Mouse (Mus musculus) v-Abl transformed pro-B cells (cell line): ENCODE data around the gene Cldn10.

ENCODE experiments used
- in situ Hi-C, 2 experiments: fragments of 400-800 bp; cut with MboI; formaldehyde crosslinking; loops; one replicate each; pipeline ENCODE4 v1.15.1; 2025; ENCODE audit not compliant: unreplicated experiment in 2 of 2

Cldn10 gene

DNA sequence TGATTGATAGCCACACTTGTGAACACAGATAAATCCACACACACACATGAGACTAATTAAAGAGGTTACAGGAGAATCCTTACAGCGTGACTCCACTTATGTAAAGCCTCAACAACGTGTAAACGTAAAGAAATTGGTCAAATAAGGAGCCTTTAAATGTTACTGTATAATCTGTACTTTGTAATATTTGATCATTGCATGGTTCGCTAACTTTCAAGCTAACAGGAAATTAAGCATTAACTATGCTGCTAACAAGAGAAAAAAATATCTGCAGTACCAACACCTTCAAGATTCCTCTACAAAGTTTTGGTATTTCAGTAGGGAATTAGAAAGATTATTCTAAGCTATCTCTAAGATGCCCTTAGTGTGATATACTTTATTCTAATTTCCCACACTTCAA is at the start of gene Cldn10:
TSS of gene Cldn10 (plus strand) at position 288 of the 400 bp plus-strand sequence.
- in situ Hi-C loops, result loop anchor here in 1 of 2 experiments (10.0 kb wide), 1 partner anchor 1487 kb away; the partner anchor contains the start of gene Mbnl2

DNA sequence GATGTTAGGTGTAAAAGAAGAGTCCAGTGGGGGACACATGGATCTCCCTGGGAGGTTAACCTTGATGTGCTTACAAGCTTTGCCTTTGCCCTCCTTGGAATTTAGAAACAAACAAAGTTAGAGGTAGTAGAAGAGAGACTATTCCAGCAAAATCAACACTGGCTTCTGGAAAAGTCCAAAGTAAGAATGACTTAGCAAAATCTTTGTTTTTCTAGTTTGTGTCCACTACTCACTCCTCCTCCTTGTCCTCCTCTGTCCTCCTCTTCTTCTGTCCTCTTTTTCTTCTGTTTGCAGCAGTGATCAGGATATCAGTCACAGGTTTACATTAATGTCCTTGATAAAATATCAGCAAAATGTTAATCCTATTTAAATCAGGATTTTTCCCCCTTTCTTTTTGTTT is 45.9 kb upstream of the Cldn10 start:
- in situ Hi-C loops, result loop anchor here in 1 of 2 experiments (25.0 kb wide), 1 partner anchor 329 kb away; no protein-coding TSS in a partner anchor

DNA sequence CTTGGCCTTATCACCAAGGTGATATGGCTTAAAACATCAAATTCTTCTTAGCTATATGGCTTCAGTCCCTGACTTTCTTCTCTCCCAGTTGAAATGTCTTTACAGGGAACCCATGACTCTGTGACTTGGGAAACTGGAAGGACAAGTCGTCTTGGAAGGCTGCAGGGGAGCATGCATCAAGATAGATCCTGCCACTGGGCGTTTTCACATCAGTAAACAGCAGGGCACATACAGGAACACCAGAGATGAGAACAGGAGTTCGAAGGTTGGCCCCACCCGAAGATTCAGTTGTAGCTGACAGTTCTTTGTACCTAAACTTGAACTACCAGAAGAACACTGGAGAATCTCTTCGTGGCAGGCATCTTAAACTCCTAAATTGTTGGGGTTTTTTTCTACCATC is 44.8 kb upstream of the Cldn10 start:
- in situ Hi-C loops, result loop anchor here in 1 of 2 experiments (25.0 kb wide), 1 partner anchor 331 kb away; no protein-coding TSS in a partner anchor

DNA sequence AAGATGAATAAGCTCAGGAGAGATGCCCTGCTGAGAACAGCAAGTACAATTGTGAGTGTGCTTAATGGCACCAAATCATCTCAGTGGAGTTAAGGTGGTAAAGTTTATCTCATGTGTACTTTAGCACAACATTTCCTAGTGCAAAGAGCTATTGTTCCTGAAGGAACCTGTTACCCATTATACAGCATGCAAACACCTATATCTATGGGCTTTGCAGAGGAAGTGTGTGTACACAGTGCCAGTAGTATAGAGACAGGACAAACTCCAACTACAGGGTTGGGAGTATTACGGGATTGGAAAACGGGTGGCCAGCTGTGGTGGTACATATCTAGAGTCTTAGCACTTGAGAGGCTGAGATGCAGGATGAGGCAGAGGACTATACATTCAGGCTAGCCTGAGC is 38.6 kb upstream of the Cldn10 start:
- in situ Hi-C loops, result loop anchor here in 1 of 2 experiments (25.0 kb wide), 1 partner anchor 337 kb away; no protein-coding TSS in a partner anchor

DNA sequence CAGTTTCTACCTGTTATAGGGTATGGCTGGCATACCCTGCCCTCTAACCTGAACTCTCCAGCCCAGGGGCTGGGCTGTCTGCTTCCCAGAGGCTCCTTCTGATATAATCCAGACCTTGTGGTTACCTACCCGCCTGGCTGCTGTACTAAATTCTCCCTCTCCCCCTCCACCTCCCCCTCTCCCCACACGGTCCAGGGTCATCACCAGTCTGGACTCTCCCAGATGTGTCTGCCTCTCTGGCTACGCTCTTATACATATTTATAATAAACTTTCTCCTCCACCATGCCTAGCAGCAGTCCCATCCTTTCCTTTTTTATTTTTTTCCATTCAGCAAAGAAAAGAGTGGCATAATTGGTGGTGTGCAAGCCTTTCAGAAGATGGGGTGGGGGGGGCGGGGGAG is 38.0 kb upstream of the Cldn10 start:
- in situ Hi-C loops, result loop anchor here (25.0 kb wide), 2 partner anchors 337 to 537 kb away; no protein-coding TSS in a partner anchor

DNA sequence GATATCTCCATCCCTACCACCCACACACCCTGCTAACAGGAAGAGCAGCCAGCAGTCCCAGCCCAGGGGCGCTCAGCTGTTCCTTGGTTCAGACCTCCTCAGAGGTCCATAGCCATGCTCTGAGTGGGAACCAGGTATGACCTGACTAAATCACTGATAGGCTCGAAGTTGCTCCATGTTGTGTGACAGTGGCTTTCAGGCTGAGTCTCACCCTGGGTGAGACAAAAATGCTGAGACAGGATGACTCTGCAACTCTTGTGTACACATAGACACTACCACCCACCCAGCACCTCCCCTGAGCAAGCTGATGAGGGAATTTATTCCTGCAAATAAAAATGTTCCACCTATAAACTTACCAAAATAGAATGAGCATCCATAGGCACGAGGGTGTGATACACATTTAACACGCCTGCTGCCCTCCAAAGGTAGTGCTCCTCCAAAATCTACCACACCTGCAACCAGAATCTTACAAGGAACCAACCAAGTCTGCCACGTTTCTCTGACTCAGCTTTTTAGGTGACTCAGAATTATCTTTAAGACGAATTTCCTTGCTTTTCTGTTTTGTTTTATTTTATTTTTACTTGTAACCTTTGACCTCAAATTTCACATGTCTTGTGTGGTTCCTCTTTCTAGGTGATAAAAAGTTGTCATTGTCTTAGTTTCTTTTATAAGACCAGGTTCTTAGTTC is 37.1 kb upstream of the Cldn10 start:
- in situ Hi-C loops, result loop anchor here in 1 of 2 experiments (25.0 kb wide), 1 partner anchor 538 kb away; no protein-coding TSS in a partner anchor

DNA sequence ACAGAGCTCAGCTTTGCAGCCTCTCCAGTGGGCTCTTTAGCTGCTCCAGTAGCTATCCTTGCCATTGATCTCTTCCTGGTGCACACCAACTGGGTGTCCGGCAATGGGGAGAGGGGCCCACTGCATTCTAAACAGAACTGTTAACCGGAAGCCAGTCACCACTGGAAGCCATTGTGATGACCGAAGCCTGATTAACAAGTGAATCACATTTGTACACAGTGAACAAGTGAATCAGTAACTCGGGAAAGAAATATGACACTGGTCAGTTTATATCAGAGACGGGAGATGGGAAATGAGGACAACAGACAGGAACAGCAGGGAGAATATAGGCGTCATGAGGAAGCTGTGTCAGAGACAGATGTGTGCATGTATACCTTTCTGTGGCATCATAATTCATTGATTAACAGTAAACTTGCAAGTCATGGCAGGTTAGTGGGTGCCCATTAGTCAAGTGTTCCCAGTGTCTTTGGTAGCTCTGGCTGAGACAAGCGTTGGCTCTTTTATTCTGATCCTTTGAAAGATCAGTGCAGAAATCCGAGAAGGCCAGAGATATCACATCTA is 36.4 kb upstream of the Cldn10 start:
- in situ Hi-C loops, result loop anchor here in 1 of 2 experiments (25.0 kb wide), 1 partner anchor 539 kb away; no protein-coding TSS in a partner anchor

DNA sequence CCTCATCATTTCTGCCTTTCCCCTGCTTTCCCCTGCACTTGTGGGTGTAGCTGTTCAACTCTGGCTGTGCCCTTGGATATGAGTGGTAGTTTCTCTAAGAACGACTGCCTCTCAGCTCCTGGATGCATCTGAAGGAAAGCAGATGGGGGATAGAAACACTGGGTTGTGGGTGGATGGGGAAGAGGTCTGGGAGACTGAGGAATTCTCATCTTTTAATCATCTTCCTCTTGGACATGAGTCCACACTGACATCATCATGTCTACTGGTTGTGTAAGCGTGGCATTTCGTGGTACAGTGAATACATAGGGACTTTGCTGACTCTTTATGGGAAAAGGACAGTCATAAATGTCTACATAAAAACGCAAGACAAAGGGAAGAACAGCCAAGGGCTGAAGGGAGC is 31.7 kb upstream of the Cldn10 start:
- in situ Hi-C loops, result loop anchor here in 1 of 2 experiments (25.0 kb wide), 1 partner anchor 544 kb away; no protein-coding TSS in a partner anchor

DNA sequence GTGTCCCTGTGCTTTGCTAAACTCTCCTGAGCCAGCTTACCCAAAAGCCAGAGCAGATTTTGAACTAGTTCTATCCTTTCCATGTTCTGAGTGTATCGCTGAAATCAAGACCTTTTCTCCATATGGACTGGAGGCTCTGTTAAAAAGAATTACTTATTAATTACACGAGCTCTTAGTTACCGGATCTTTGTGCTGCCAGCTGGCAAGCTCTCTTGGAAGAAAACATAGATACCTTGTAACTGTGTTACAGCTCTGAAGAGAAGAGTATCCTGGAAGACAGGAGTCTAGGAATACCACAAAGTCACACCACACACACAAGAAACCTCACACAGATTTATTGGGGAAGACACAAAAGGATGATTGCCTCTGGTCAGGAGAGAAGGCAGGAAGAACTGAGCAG is 31.1 kb upstream of the Cldn10 start:
- in situ Hi-C loops, result loop anchor here in 1 of 2 experiments (25.0 kb wide), 1 partner anchor 544 kb away; no protein-coding TSS in a partner anchor

DNA sequence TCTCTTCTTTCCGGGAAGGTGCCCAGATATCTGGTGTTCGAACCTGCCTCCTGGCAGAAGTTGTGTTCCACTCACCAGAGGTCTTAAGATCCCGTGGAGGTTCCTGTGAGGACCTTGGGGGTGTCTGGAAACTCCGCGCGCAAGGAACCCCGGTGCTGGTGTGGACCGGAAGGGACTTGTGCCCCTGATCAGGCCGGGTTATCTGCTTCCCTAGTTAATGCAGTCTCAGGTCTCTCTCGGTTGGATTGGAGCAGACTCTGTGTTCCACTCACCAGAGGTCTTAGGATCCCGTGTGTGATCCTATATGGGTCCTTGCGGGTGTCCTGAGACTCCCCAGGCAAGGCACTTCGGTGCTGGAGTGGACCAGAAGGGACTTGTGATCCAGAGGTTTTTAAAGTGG is 24.3 kb upstream of the Cldn10 start:
- in situ Hi-C loops, result loop anchor here (10.0 to 25.0 kb wide), 2 partner anchors 51 to 551 kb away; no protein-coding TSS in a partner anchor

DNA sequence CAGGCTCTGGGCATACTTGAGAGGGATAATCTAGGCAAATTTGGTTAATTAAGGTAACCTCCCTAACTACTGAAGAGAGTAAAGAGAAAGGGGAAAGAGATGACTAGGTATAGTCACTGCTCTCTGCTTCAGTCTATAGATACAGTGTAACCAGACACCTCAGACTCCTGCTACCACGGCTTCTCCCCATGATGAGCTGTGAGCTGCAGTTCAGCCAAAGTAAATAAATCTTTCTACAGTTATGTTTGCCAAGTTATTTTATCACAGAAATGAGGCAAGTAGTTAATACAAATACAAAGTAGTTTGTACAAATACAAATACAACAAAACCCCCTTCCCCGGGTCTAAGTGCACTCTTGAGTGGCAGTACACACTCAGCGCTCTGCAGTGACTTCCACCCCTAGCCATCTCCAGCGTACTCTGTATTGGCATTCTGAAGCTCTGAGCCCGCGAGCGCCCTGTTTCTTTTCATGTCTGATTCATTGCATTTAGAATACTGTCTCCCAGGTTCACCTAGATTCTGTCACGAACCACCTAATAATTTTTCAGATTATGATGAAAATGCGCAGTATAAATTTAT is 23.7 kb upstream of the Cldn10 start:
- in situ Hi-C loops, result loop anchor here (10.0 to 25.0 kb wide), 2 partner anchors 51 to 552 kb away; no protein-coding TSS in a partner anchor

DNA sequence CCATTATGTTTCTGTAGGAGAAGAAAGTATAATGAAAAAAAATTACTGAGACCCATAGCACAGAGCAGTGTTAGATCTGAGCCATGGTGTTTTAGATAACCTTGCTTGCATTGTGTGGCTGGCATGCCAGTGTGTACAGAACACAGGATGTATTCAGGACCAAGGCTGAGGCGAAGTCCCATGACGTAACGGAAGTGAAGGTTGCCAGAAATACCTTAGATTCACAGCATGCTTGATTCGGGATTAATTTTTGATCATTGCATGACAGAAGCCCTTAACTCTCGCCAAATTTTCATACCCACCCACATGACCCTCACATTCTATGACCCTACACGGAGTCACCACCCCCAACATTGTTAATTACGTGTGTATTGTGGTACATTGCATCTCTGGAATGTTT is 22.4 kb upstream of the Cldn10 start:
- in situ Hi-C loops, result loop anchor here (5.0 to 25.0 kb wide), 4 partner anchors 49 to 553 kb away; no protein-coding TSS in a partner anchor

DNA sequence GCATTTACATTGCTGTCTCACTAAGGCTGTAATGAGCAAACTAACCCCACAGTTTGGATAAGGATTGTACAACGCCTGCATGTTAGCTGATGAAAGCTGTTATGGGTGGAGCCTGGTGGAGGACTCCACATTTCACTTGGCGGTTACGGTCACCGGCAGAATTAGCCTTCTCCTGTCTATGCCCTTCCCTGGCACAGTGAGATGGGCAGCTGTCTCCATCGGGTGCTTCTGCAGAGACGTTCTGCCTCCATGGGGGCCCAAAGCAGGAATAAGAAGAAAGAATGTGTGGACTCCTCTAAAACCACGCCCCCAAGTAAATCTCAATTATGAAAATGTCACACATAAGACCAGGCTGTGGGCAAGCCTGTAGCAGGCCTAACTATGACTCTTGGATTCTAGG is 21.8 kb upstream of the Cldn10 start:
- in situ Hi-C loops, result loop anchor here (5.0 to 25.0 kb wide), 4 partner anchors 49 to 554 kb away; no protein-coding TSS in a partner anchor

DNA sequence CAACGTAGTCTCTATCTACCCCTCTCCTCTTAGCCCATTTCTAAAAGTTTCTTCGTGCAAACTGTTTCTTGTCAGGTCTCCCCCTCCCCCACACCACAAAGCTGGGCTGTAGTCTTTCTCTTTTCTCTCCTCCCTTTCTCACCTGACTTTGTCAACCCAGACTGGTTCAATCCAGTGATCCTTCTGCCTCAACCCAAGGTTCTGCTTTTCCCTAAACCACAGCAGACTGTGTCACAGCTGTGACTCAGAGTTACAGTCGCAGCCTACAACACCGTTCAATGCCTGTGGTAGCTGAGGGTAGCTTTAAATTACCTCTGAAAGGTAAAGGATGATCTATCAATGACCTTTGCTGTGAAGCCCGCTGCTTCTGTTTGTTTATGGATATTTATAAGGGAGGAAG is 21.3 kb upstream of the Cldn10 start:
- in situ Hi-C loops, result loop anchor here (5.0 to 25.0 kb wide), 4 partner anchors 48 to 554 kb away; no protein-coding TSS in a partner anchor

DNA sequence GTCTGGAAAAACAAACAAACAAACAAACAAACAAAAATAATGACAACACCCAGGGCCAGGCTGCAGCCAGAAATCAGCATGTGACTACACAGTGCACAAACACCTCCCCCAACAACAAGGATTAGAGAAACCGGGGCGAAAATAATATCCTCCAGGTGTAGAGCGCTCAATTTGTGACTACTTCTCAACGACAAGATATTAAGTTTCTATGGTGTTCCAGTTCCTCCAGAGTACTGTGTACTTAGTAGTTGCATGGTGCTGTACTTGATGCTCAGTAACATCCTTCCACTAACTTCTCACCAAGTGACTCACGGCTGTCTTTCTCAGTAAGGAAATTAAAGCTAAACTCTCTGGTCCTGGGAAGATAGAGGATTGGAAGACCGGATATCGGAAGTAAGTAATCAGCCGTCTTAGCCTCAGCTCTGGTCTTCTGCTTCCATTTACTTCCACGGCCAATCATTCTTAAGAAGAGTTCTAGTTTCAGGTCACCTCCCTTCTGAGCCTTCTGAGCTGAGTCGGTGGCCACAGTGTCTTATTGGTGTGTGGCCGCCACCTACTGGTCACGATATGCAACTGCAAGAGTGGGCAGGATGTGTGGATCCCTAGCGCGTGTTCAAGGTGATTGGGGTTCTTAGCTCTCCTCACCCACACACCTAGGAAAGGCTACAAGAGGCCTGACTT is 19.9 kb upstream of the Cldn10 start:
- in situ Hi-C loops, result loop anchor here (5.0 to 25.0 kb wide), 4 partner anchors 47 to 556 kb away; no protein-coding TSS in a partner anchor

DNA sequence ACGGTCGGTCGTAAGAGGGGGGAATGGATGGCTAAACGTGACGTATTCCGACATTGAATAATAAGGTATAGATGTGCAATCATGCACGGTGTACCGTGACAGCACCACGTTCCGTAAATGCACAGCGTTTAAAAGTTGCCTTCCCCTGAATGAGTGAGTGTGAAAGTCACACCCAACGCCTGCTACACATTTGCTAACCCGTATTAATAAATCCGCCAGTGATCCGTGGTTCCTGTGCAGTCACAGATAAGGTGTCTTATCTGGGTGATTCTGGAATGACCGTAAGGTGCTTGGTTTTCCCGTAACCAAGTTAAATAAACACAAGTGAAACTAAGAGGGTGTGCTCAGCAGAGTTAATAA is 19.4 kb upstream of the Cldn10 start:
- in situ Hi-C loops, result loop anchor here (5.0 to 25.0 kb wide), 4 partner anchors 46 to 556 kb away; no protein-coding TSS in a partner anchor

DNA sequence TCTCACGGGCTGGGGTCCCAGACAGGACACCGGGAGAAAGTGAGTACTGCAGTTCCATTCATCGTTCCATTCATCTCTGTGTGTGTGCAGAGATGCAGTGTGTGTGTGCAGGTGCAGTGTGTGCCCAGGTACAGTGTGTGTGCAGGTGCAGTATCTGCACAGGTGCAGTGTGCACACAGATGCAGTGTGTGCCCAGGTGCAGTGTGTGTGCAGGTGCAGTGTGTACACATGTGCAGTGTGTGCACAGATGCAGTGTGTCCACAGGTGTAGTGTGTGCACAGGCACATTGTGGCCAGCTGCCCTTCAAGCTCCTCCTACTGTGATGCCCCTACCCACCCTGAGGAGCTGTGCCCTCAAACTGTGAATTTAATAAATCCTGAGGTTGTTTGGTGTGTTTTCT is 14.0 kb upstream of the Cldn10 start:
- in situ Hi-C loops, result loop anchor here (5.0 to 25.0 kb wide), 4 partner anchors 34 to 639 kb away; partner anchors contain the start of genes Gpr180 (in 2 of the 2) and Tgds (in 2 of the 2)

DNA sequence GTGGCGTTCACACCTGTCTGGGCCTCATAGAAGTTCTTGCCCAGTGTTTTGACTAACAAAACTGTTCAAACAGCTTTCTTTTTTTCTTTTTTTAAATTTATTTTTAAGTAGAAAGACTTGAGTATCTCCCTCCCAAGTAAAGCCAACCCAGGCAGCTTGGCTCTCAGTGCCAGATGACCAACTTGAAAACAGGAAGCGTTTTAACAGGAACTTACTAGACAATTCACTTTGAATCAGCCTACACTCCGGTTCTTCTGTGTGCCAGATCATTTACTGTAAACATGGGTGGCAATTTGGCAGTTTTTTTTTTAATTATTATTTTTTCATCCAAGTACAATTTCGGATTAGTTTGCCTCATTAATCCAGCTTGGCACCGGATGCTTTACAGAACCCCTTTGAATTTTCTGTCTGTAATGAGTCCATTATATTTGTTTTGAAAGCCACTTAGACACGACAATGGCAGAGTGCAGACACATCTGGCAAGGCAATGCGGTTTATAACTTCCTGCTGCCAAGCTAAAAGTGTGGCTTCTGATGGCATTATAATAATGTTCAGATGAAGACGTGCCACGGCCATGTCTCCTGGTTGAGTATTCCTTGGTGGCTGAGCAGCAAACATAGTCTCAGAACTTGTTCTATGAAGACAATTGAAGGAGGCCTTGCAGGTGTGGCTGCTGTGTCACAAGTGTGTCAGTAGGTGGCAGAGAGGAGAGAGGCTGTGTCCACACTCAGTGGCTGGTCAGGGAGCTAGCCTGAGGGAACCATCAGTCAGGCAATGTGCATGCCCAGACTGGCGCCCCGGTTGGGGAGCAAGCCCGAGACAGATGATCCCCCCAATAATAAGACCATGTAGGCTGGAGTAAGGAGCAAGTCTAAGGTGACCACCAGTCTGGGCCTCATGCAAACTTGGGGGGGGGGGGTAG is 12.9 kb upstream of the Cldn10 start:
- in situ Hi-C loops, result loop anchor here (5.0 to 25.0 kb wide), 4 partner anchors 33 to 640 kb away; partner anchors contain the start of genes Gpr180 (in 2 of the 2) and Tgds (in 2 of the 2)

DNA sequence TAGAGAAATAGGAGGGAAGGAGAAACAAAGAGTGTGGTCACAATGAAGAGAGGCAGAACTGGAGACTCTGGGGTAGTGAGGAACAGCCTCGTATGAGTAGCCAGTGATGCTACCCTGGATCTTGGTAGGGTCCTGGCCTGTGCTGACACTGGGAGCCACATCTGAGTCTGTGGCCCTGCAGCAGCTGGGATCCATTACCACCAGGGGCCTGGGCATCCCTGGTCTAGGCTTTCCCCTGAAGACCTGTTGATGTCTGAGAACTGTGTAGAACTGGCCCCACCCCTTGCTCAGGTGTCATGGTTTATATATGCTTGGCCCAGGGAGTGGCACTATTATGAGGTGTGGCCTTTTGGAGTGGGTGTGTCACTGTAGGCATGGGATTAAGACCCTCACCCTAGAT is 12.2 kb upstream of the Cldn10 start:
- in situ Hi-C loops, result loop anchor here (10.0 kb wide), 2 partner anchors 611 to 641 kb away; partner anchors contain the start of genes Gpr180 (in 2 of the 2) and Tgds (in 2 of the 2)
